Mouse (Mus musculus): Measurements from ENCODE around the gene Relt.

- TF ChIP-seq POLR2A (IDR thresholded peaks at IDR 0.05; ENCODE audit: control insufficient read depth, extremely low read depth, insufficient read depth, low read length, poor library complexity) (no peak), CTCF (IDR thresholded peaks at IDR 0.05; ENCODE audit: borderline replicate concordance, control insufficient read depth, extremely low read depth, insufficient read depth, low read length, poor library complexity) (no peak)
Measured at GRCm38 (mm10) chr7:100861209-100861608, 2.0 kb downstream of the Relt start.

All from thymus, adult 2 months (tissue).